Mouse (Mus musculus): Measurements from ENCODE around the gene Tet1. TPM values are rescaled to one million over a fixed set of nuclear protein-coding genes. Genes with fewer than 3 reads are reported as not detected.

Tet1 gene
- total and polyA plus RNA-seq, 3 experiments: 0.08 TPM; not detected in 1

DNA sequence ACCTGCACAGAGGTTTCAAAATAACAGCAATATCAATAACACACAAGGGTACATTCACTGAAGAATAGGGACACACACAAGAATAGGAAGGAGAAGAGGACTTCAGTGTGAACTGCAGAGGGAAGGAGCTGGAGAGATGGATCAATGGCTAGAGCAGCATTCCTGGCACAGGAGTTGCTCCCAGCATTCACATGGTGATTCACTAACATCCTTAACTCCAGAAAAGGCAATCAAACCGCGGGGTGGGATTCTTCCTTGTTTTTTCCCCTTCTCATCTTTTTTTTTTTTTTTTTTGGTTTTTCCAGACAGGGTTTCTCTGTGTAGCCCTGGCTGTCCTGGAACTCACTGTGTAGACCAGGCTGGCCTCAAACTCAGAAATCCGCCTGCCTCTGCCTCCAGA is 14.3 kb downstream of the Tet1 start:
- Histone ChIP-seq H3K9ac (ENCODE audit: control insufficient read depth, low read depth, low read length, poor library complexity, severe bottlenecking) (no peak overlapping the region), H3K4me3 (ENCODE audit: control insufficient read depth in 1 of 2, insufficient read depth in 1 of 2, low read depth in 2 of 2, low read length in 2 of 2) (no peak overlapping the region), H3K9me3 (replicated peaks; ENCODE audit: insufficient read depth, low read length) (no peaks in the 10 kb centered on the region), H3K36me3 (ENCODE audit: control insufficient read depth in 1 of 2, insufficient read depth in 2 of 2, low read length in 2 of 2) (no peaks in the 10 kb centered on the region), H3K27me3 (ENCODE audit: control insufficient read depth in 1 of 2, insufficient read depth in 2 of 2, low read length in 2 of 2) (peaks cover 3 to 4% of the 10 kb centered on the region in 2 experiments; a peak in 3 of 4 replicates), H3K4me1 (ENCODE audit: control insufficient read depth in 1 of 2, insufficient read depth in 2 of 2, low read length in 2 of 2) (no peaks in the 10 kb centered on the region), H3K79me2 (ENCODE audit: control insufficient read depth, insufficient read depth, low read length, poor library complexity) (no peaks in the 10 kb centered on the region), H3K27ac (ENCODE audit: control insufficient read depth, low read depth, low read length) (no peak overlapping the region)
- TF ChIP-seq POLR2AphosphoS5 (IDR thresholded peaks at IDR 0.05; ENCODE audit: borderline replicate concordance, low read depth, low read length) (no peak), TAL1 (IDR thresholded peaks at IDR 0.05; ENCODE audit: low read length) (no peak), MAFK (IDR thresholded peaks at IDR 0.05; ENCODE audit: borderline replicate concordance, low read depth, low read length) (no peak), GATA1 (IDR thresholded peaks at IDR 0.05; ENCODE audit: low read depth, low read length) (no peak), RAD21 (IDR thresholded peaks at IDR 0.05; ENCODE audit: low read depth, low read length) (no peak), RCOR1 (IDR thresholded peaks at IDR 0.05; ENCODE audit: low read depth, low read length) (no peak), MYC (IDR thresholded peaks at IDR 0.05; ENCODE audit: low read depth, low read length) (no peak), GABPA (IDR thresholded peaks at IDR 0.05; ENCODE audit: low read depth, low read length) (no peak), ZKSCAN1 (IDR thresholded peaks at IDR 0.05; ENCODE audit: low read depth, low read length) (no peak), CTCF (IDR thresholded peaks at IDR 0.05 in 2 of 3, conservative IDR thresholded peaks at IDR 0.05 in 1 of 3; ENCODE audit: control insufficient read depth in 1 of 3, insufficient read depth in 1 of 3, low read depth in 2 of 3, low read length in 3 of 3, poor library complexity in 1 of 3, severe bottlenecking in 1 of 3) (no peak), BHLHE40 (IDR thresholded peaks at IDR 0.05; ENCODE audit: borderline replicate concordance, low read depth, low read length) (no peak), ELF1 (IDR thresholded peaks at IDR 0.05; ENCODE audit: low read depth, low read length) (no peak), TCF12 (IDR thresholded peaks at IDR 0.05; ENCODE audit: low read depth, low read length) (no peak), MAZ (IDR thresholded peaks at IDR 0.05; ENCODE audit: low read depth, low read length) (no peak), SIN3A (IDR thresholded peaks at IDR 0.05; ENCODE audit: low read length) (no peak), ETS1 (IDR thresholded peaks at IDR 0.05; ENCODE audit: low read depth, low read length) (no peak), EP300 (IDR thresholded peaks at IDR 0.05; ENCODE audit: low read depth in 1 of 2, low read length in 2 of 2) (no peak)
- DNase-seq (ENCODE audit: low read depth, low spot score): no peak

DNA sequence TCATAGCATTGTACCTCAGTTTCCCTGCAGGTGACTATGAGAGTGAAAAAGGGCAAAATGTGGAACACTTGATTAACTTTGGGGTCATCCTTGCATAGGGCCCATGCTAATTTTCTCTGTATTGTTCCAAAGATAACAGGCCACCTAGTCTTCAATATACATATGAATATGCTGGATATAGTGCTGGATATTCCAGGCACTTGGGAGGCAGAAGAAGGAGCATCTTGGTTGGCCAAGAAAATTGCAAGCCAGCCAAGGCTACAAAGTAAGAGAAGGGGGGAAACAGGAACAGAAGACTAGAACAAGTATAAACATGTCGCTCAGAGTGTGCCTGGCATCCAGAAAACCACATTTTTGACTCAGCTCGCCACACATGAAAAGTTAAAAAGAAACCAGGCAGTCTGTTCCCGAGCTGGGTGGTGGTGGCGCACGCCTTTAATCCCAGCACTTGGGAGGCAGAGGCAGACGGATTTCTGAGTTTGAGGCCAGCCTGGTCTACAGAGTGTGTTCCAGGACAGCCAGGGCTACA is 15.4 kb downstream of the Tet1 start:
- no peak overlapping the region for H3K9ac ChIP-seq (ENCODE audit: control insufficient read depth, low read depth, low read length, poor library complexity, severe bottlenecking)
- no peaks in the 10 kb centered on the region for H3K36me3 ChIP-seq (ENCODE audit: control insufficient read depth in 1 of 2, insufficient read depth in 2 of 2, low read length in 2 of 2)
- no peak for TF ChIP-seq USF1 (IDR thresholded peaks at IDR 0.05; ENCODE audit: low read depth, low read length)
- no peak for TF ChIP-seq ETS1 (IDR thresholded peaks at IDR 0.05; ENCODE audit: low read depth, low read length)
- no peak for TF ChIP-seq EP300 (IDR thresholded peaks at IDR 0.05; ENCODE audit: low read depth in 1 of 2, low read length in 2 of 2)
- TF ChIP-seq GATA1 (IDR thresholded peaks at IDR 0.05; ENCODE audit: low read depth, low read length): no peak
- no peak for TF ChIP-seq ZMIZ1 (IDR thresholded peaks at IDR 0.05; ENCODE audit: low read depth, low read length)
- TF ChIP-seq UBTF (IDR thresholded peaks at IDR 0.05; ENCODE audit: borderline replicate concordance, insufficient read depth, low read depth, low read length): no peak
- TF ChIP-seq ZC3H11A (IDR thresholded peaks at IDR 0.05; ENCODE audit: low read depth, low read length): no peak
- TF ChIP-seq ZKSCAN1 (IDR thresholded peaks at IDR 0.05; ENCODE audit: low read depth, low read length): no peak
- TF ChIP-seq ZNF384 (IDR thresholded peaks at IDR 0.05; ENCODE audit: low read depth, low read length): no peak
- TF ChIP-seq MAFK (IDR thresholded peaks at IDR 0.05; ENCODE audit: borderline replicate concordance, low read depth, low read length): no peak
- no peak for TF ChIP-seq CHD2 (IDR thresholded peaks at IDR 0.05; ENCODE audit: low read length)
- peaks cover 3 to 8% of the 10 kb centered on the region in 2 experiments; a peak in 3 of 4 replicates for H3K27me3 ChIP-seq (ENCODE audit: control insufficient read depth in 1 of 2, insufficient read depth in 2 of 2, low read length in 2 of 2)
- H3K4me3 ChIP-seq (ENCODE audit: control insufficient read depth in 1 of 2, insufficient read depth in 1 of 2, low read depth in 2 of 2, low read length in 2 of 2): no peak overlapping the region
- H3K4me1 ChIP-seq (ENCODE audit: control insufficient read depth in 1 of 2, insufficient read depth in 2 of 2, low read length in 2 of 2): no peaks in the 10 kb centered on the region
- no peaks in the 10 kb centered on the region for H3K9me3 ChIP-seq (replicated peaks; ENCODE audit: insufficient read depth, low read length)
- no peaks in the 10 kb centered on the region for H3K79me2 ChIP-seq (ENCODE audit: control insufficient read depth, insufficient read depth, low read length, poor library complexity)
- no peak overlapping the region for H3K27ac ChIP-seq (ENCODE audit: control insufficient read depth, low read depth, low read length)
- DNase-seq (ENCODE audit: low read depth, low spot score): no peak
